Mouse (Mus musculus) olfactory bulb, adult 2 months (tissue): Measurements from ENCODE around the gene Rap2b. TPM values are rescaled to one million over a fixed set of nuclear protein-coding genes. Genes with fewer than 3 reads are reported as not detected.

ENCODE experiments used
- H3K27ac ChIP-seq: fragments of 200-500 bp; 2 replicates; pipeline ENCODE4 v1.5.1; 2012; ENCODE audit warnings: low read depth, low read length; ENCODE audit not compliant: insufficient read depth
- H3K4me1 ChIP-seq: fragments of 200-500 bp; 2 replicates; pipeline ENCODE4 v1.6.1; 2012; ENCODE audit warnings: low read length; ENCODE audit not compliant: control insufficient read depth, insufficient read depth
- H3K4me3 ChIP-seq: fragments of 200-500 bp; 2 replicates; pipeline ENCODE4 v1.5.1; 2012; ENCODE audit warnings: mild to moderate bottlenecking, low read depth, low read length, moderate library complexity; ENCODE audit not compliant: insufficient read depth
- CTCF ChIP-seq: fragments of 200-500 bp; IDR thresholded peaks from 2 replicates; pipeline ENCODE4 v1.5.1; 2012; ENCODE audit warnings: low read depth, mild to moderate bottlenecking, low read length, moderate library complexity; ENCODE audit not compliant: insufficient read depth
- POLR2A ChIP-seq: fragments of 200-500 bp; IDR thresholded peaks from 2 replicates; pipeline ENCODE4 v1.6.1; 2012; ENCODE audit warnings: mild to moderate bottlenecking, low read depth, low read length, moderate library complexity; ENCODE audit not compliant: insufficient read depth
- WGBS: fragments of 180-500 bp; shearing (Covaris S2); methylation state at CpG from one replicate; pipeline ENCODE4 v1.1.7; 2018; 5-methylcytosine and 5-hydroxymethylcytosine counted together
- polyA plus RNA-seq: library from polyadenylated mRNA; stranded (reverse); fragments of >200 nt; gene quantifications from 2 replicates; pipeline ENCODE4 v1.2.4, GENCODE M21; 2012; ENCODE audit warnings: low replicate concordance; ENCODE audit not compliant: missing spikeins, insufficient read depth, insufficient read length

The Rap2b gene
- polyA plus RNA-seq, 1 experiment = not detected

- WGBS = 32% methylated on average over 2 of the region's 2 CpGs
- no peak for TF ChIP-seq CTCF
- no peak overlapping the region for H3K4me3 ChIP-seq
- H3K4me1 ChIP-seq = no peaks in the 10 kb centered on the region
- H3K27ac ChIP-seq = peak overlapping the region; percentile 61; the same call in 1 of the 2 replicates
These were observed 35.3 kb downstream of the Rap2b start for GRCm38 (mm10) chr3:61396728-61397127.

GRCm38 (mm10) chr3:61400823-61401387 is 39.5 kb downstream of the Rap2b start:
- H3K4me3 ChIP-seq = no peak overlapping the region
- no peaks in the 10 kb centered on the region for H3K4me1 ChIP-seq
- H3K27ac ChIP-seq = no peak overlapping the region
- TF ChIP-seq CTCF (no peak), POLR2A (no peak)
- WGBS = 70% methylated on average over 1 of the region's 1 CpGs

GRCm38 (mm10) chr3:61406921-61407320 is 45.5 kb downstream of the Rap2b start:
- no peaks in the 10 kb centered on the region for H3K4me1 ChIP-seq
- WGBS = 77% methylated on average over 4 of the region's 4 CpGs
- no peak overlapping the region for H3K4me3 ChIP-seq
- TF ChIP-seq CTCF (no peak), POLR2A (no peak)
- no peak overlapping the region for H3K27ac ChIP-seq

- H3K27ac ChIP-seq = no peak overlapping the region
- H3K4me3 ChIP-seq = no peak overlapping the region
- WGBS = 62% methylated on average over 6 of the region's 6 CpGs
- no peak for TF ChIP-seq POLR2A
- no peak for TF ChIP-seq CTCF
- H3K4me1 ChIP-seq = no peaks in the 10 kb centered on the region
These were observed 48.2 kb downstream of the Rap2b start for GRCm38 (mm10) chr3:61409683-61410082.

GRCm38 (mm10) chr3:61415883-61416282 is 54.4 kb downstream of the Rap2b start:
- TF ChIP-seq POLR2A (no peak), CTCF (no peak)
- Histone ChIP-seq H3K27ac (no peak overlapping the region), H3K4me1 (no peaks in the 10 kb centered on the region), H3K4me3 (no peak overlapping the region)
- 71% methylated on average over 1 of the region's 1 CpGs for WGBS

Other genes starting within 250 kb of the Rap2b start
- not detected in 2 replicates for gene B430305J03Rik, start 4.3 kb downstream of the Rap2b start, polyA plus RNA-seq